Mouse (Mus musculus) frontal cortex, postnatal 25 days (tissue): ENCODE data around the gene Dock4.

Source experiments
- DNase-seq, 2 experiments: peaks; one replicate each; pipeline ENCODE4 v3.0.0; 2022; ENCODE audit warnings: low spot score in 2 of 2

The Dock4 gene

GRCm38 (mm10) chr12:40885377-40885776, 439.6 kb downstream of the Dock4 start:
- no peak for DNase-seq

DNA sequence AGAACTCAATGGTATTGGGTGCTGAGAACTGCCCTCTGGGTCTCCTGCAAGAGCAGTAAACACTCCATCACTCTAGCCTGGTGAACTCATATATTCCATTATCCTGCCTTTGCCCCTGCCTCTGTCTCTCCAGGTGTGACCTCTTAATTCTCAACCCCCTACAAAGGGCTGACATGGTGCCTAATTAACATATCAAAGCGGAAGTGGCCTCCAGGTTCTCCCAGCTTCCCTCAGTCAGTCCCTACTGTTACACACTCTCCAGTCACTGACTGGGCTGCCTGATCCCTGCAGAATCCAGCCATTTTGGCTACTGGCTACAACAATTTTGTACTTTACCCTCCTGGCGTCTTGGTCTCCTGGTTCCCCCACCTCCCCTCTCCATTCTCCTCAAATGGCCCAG, 441.7 kb downstream of the Dock4 start:
- DNase-seq: no peak

DNA sequence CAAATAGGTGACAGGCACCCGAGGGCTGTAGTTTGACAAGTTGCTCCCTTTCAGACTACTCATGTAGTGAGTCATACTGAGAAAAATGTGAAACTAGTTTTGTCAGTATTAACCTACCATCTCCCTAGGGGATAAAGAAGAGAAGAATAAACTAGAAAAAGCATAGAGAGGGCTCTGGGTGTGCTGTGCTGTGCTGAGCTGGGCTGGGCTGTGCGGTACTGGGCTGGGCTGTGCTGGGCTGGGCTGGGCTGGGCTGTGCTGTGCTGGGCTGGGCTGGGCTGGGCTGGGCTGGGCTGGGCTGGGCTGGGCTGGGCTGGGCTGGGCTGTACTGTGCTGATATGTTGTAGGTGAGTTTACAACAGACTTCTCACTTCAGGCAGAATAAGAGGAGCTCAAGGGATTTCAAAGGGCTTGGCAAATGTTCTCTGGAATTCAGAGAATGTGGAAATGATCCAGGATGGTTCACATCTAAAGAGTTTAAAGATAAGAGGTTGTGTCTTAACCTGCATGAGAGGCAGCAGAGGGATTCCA, 442.6 kb downstream of the Dock4 start:
- no peak for DNase-seq

DNA sequence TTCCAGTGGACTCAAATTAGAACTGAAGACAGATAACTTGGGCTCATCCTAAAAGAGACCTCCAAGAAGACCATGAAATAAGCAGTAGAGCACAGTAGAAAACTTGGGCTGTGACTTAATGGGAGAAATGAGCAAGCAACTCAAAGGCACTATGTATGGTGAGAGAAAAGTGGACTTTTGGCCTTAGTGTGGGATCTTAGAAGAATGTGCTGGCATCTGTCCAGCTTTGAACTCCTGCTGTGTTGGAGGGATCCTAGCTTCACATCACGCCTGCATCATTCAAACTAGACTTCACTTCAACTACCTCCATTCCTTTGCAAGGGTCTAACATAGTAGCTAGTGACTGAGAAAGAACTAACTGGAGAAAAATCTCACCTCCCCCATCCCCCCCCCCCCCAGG, 443.1 kb downstream of the Dock4 start:
- no peak for DNase-seq

GRCm38 (mm10) chr12:40889534-40889933, 443.8 kb downstream of the Dock4 start:
- no peak for DNase-seq

DNA sequence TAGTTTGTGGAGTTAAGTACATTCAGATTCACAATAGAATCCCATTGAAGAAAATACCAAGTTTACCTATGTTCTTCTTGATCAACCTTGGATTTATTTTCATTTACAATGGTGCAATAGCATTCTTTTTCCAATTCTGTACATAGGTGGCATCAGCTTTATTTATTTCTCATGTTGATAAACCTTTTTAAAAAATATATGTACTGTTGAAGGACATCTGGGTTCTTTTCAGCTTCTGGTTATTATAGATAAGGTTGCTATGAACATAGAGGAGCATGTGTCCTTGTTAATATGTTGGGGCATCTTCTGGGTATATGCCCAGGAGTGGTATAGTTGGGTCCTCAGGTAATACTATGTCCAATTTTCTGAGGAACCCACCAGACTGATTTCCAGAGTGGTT, 445.4 kb downstream of the Dock4 start:
- DNase-seq: no peak

DNA sequence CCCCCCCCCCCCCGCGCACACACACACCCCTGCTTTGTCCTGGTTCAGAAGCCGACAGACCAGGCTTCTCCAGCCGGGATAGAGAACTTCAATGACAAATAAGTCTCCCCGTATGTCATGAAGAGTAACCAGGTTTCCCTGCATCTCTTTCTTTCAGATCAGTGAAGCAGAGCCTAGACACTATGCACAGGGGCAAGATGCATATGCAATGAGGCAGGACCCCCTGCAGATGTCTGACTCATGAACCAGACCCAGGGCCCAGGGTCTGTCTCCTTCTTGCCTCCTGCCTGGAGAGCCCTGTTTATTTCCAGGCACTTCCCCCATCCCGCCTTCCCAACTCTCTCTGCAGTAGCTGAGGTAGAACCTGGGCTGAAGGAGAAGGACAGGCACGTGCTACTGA, 448.0 kb downstream of the Dock4 start:
- no peak for DNase-seq

DNA sequence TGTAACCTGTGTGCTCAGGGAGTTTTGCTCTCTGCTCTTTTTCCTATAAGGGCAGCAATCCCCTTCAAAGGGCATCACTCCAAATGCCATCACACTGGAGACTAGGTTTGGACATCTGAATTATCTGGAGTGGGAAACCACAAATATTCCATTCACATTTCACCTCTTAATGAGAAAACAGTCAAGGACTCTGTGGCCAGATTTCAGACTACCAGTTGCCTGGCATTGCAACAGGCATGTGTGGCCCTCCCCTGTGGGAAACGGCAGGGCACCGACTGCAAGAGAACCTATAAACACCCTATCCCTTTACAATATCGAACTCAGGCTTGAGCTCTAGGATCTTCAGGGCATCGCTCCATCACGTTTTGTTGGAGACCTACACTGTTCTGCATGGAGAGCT, 448.9 kb downstream of the Dock4 start:
- DNase-seq: no peak
